Mouse (Mus musculus) ES-Bruce4 (cell line): Measurements from ENCODE around the gene Cela2a.

Experiments
- CTCF ChIP-seq: IDR thresholded peaks from one replicate; pipeline ENCODE4 v1.8.1; 2011; ENCODE audit warnings: low read depth, low read length
- EP300 ChIP-seq: IDR thresholded peaks from 2 replicates; pipeline ENCODE4 v1.6.1; 2011; ENCODE audit warnings: low read depth, low read length; ENCODE audit not compliant: insufficient read depth

DNA sequence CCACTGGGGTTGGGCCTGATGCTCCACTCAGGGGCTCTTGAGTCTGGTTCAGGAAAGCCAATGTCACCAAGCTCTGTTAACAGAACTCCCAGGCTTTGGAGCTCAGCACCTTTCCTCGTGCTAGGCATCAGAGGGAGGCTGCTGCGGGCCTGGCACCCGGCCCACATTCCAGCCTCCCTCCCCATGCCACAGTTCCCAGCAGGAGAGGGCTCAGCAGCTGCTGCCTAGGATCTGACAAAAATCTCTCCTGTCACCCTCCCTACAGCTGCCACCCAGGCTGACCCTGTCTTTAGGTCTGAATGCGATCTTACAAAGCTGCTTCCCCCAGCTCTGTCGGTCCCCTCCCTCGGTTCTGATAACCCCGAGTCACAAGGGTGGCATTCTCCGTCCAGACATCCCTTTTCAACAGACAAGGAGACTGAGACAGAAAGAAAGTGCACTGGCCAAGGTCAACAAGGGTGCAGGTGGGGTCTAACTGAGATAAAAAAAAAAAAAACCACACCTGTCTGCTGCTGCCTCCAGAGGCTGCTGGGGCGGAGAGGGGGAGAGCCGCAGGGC lies 41.1 kb upstream of the Cela2a start:
- TF ChIP-seq CTCF (no peak), EP300 (no peak)
